Mouse (Mus musculus): Measurements from ENCODE around the gene Gm5475. TPM values are rescaled to one million over a fixed set of nuclear protein-coding genes. Genes with fewer than 3 reads are reported as not detected.

The Gm5475 gene
- total and polyA plus RNA-seq, 3 experiments: not detected

DNA sequence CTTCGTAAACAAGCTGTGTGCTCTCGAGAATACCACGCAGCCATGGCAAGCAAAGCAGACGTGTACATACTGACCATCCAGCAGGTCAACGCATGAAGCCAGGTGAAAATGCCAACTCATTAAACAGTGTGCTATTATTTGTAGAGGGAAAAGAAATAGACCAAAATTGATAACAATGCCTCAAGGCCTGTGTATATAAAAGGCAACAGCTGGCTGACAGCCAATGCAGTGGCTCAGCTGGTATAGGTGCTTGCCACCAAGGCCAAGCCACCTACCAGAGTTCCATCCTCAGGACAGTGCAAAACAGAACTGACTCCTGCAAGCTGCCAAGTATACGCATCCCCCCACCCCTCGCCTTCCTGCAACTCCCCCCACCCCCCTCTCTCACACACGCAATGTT lies 6.3 kb upstream of the Gm5475 start:
- TF ChIP-seq UBTF (IDR thresholded peaks at IDR 0.05; ENCODE audit: low read depth, low read length) (no peak), MYC (IDR thresholded peaks at IDR 0.05; ENCODE audit: low read depth, low read length) (no peak), IRF4 (IDR thresholded peaks at IDR 0.05; ENCODE audit: low read depth, low read length) (no peak), ELF1 (IDR thresholded peaks at IDR 0.05; ENCODE audit: low read depth, low read length) (no peak), TCF12 (IDR thresholded peaks at IDR 0.05; ENCODE audit: low read depth, low read length) (no peak), MEF2A (IDR thresholded peaks at IDR 0.05; ENCODE audit: borderline replicate concordance, low read depth, low read length) (no peak), E2F4 (IDR thresholded peaks at IDR 0.05; ENCODE audit: insufficient replicate concordance, low read depth, low read length) (no peak), EP300 (IDR thresholded peaks at IDR 0.05; ENCODE audit: low read length) (no peak), ZNF384 (IDR thresholded peaks at IDR 0.05; ENCODE audit: low read depth, low read length) (no peak), JUND (conservative IDR thresholded peaks at IDR 0.05; ENCODE audit: low read depth, low read length) (no peak), POLR2AphosphoS2 (IDR thresholded peaks at IDR 0.05; ENCODE audit: low read depth, low read length) (no peak), POLR2A (IDR thresholded peaks at IDR 0.05; ENCODE audit: low read depth, low read length) (no peak), MXI1 (IDR thresholded peaks at IDR 0.05; ENCODE audit: low read depth, low read length) (no peak), TBP (conservative IDR thresholded peaks at IDR 0.05; ENCODE audit: low read depth, low read length) (no peak), BHLHE40 (IDR thresholded peaks at IDR 0.05; ENCODE audit: low read depth, low read length) (no peak), MAX (IDR thresholded peaks at IDR 0.05; ENCODE audit: low read length) (no peak)
- in situ Hi-C loops (cut with MboI; ENCODE audit: low pct_ligation_motif_present, low pct_unique_long_range_greater_than_20kb, low sequenced_read_pairs): no loop called here

DNA sequence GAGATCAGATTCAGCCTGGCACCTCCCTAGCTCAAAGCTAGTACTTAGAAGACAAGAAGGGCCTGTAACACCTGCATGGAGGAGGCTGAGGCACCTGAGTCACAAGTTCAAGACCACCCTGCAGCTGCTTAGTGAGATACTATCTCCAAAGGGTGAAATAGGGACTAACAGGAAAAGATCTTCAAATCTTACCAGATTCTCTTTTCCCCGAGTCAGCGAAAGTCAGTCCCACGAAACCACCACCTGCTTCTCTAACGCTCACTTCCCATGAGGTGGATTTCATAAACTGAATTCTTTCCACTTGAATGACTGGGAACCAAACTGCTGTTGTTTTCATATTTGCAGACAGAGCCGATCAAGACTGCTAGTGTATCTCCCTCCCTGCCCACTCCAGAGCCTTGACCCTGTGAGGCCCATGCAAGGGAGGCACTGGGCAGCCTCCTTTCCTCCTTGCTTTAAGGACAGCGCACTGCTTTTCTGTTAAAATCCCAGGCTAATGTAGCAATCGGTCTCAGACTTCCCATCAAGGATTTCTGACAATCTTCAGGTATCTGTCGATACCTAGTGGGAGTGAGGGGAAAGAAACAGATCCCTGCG lies 4.0 kb upstream of the Gm5475 start:
- no peak for DNase-seq (ENCODE audit: extremely low read depth)
- dilution Hi-C loops (cut with MboI; ENCODE audit: extremely low pct_ligation_motif_present, extremely low pct_unique_long_range_greater_than_20kb, low sequenced_read_pairs) (no loop called here), in situ Hi-C loops (cut with MboI; ENCODE audit: low pct_ligation_motif_present, low pct_unique_long_range_greater_than_20kb, low sequenced_read_pairs) (no loop called here)
- H3K27ac ChIP-seq (ENCODE audit: insufficient read depth, low read depth): no peak overlapping the region
- no peak for TF ChIP-seq MXI1 (IDR thresholded peaks at IDR 0.05; ENCODE audit: low read depth, low read length)
- TF ChIP-seq MAFK (IDR thresholded peaks at IDR 0.05; ENCODE audit: insufficient replicate concordance, low read length): peak; percentile 81
- no peak for TF ChIP-seq MAZ (IDR thresholded peaks at IDR 0.05; ENCODE audit: low read depth, low read length)
- no peak for TF ChIP-seq SMC3 (IDR thresholded peaks at IDR 0.05; ENCODE audit: low read depth, low read length)
- H3K36me3 ChIP-seq (replicated peaks in 1 of 2; ENCODE audit: control insufficient read depth in 1 of 2, insufficient read depth in 1 of 2, low read length in 1 of 2): peaks cover 0 to 12% of the 10 kb centered on the region in 2 experiments
- H3K4me3 ChIP-seq (replicated peaks in 1 of 3; ENCODE audit: low read depth in 2 of 3, low read length in 2 of 3, poor library complexity in 1 of 3): no peak overlapping the region
- H3K79me2 ChIP-seq (replicated peaks; ENCODE audit: control insufficient read depth, extremely low read depth, insufficient read depth, poor library complexity, severe bottlenecking): no peaks in the 10 kb centered on the region
- H3K27me3 ChIP-seq (replicated peaks): no peaks in the 10 kb centered on the region
- no peak overlapping the region for H3K9ac ChIP-seq (ENCODE audit: insufficient read depth, low read depth)
- no peaks in the 10 kb centered on the region for H3K9me3 ChIP-seq (replicated peaks; ENCODE audit: low read length)
- peaks cover 7 to 44% of the 10 kb centered on the region in 2 experiments; a peak in 3 of 4 replicates for H3K4me1 ChIP-seq (ENCODE audit: control insufficient read depth in 1 of 2, insufficient read depth in 2 of 2)
- no peak overlapping the region for H3K4me2 ChIP-seq (ENCODE audit: insufficient read depth, low read depth, poor library complexity, severe bottlenecking)

More for the DNA sequence above, 6.3 kb upstream of the Gm5475 start:
- Histone ChIP-seq H3K27ac (ENCODE audit: insufficient read depth, low read depth) (no peak overlapping the region), H3K79me2 (replicated peaks; ENCODE audit: control insufficient read depth, extremely low read depth, insufficient read depth, poor library complexity, severe bottlenecking) (no peaks in the 10 kb centered on the region), H3K9me3 (replicated peaks; ENCODE audit: low read length) (no peaks in the 10 kb centered on the region), H3K9ac (ENCODE audit: insufficient read depth, low read depth) (no peak overlapping the region), H3K4me1 (ENCODE audit: control insufficient read depth in 1 of 2, insufficient read depth in 2 of 2) (peaks cover 7 to 44% of the 10 kb centered on the region in 2 experiments), H3K4me3 (replicated peaks in 1 of 3; ENCODE audit: low read depth in 2 of 3, low read length in 2 of 3, poor library complexity in 1 of 3) (no peak overlapping the region), H3K36me3 (replicated peaks in 1 of 2; ENCODE audit: control insufficient read depth in 1 of 2, insufficient read depth in 1 of 2, low read length in 1 of 2) (peaks cover 0 to 22% of the 10 kb centered on the region in 2 experiments), H3K27me3 (replicated peaks) (no peaks in the 10 kb centered on the region), H3K4me2 (ENCODE audit: insufficient read depth, low read depth, poor library complexity, severe bottlenecking) (no peak overlapping the region)
- dilution Hi-C loops (cut with MboI; ENCODE audit: extremely low pct_ligation_motif_present, extremely low pct_unique_long_range_greater_than_20kb, low sequenced_read_pairs): no loop called here
- no peak for DNase-seq (ENCODE audit: extremely low read depth)
